Mouse (Mus musculus) MEL-GATA-1-ER (cell line): ENCODE results near the gene Rhbg.
A peak's percentile ranks its signal among the peaks of the same experiment; 100 is the strongest.

Experiments used
- DNase-seq: peaks from one replicate; pipeline ENCODE4 v3.0.0-alpha.2; 2012; ENCODE audit warnings: low read depth; ENCODE audit errors: extremely low read depth

Gene Rhbg

GRCm38 (mm10) chr3:88229526-88229925 lies 25.0 kb downstream of the Rhbg start:
- DNase-seq: no peak

GRCm38 (mm10) chr3:88228906-88229305 lies 25.6 kb downstream of the Rhbg start:
- DNase-seq: no peak

GRCm38 (mm10) chr3:88227976-88228375 lies 26.5 kb downstream of the Rhbg start:
- DNase-seq: no peak

- no peak for DNase-seq
Measured at GRCm38 (mm10) chr3:88227260-88227659, 27.2 kb downstream of the Rhbg start.

- no peak for DNase-seq
Measured at GRCm38 (mm10) chr3:88226101-88226845, 28.2 kb downstream of the Rhbg start.

- DNase-seq: no peak
Measured at GRCm38 (mm10) chr3:88224929-88225328, 29.6 kb downstream of the Rhbg start.

- DNase-seq: no peak
Measured at GRCm38 (mm10) chr3:88222446-88222845, 32.1 kb downstream of the Rhbg start.

GRCm38 (mm10) chr3:88221519-88222390 lies 32.8 kb downstream of the Rhbg start:
- DNase-seq: no peak

GRCm38 (mm10) chr3:88220842-88221241 lies 33.7 kb downstream of the Rhbg start:
- peak; percentile 57 for DNase-seq

GRCm38 (mm10) chr3:88219940-88220339 lies 34.6 kb downstream of the Rhbg start:
- DNase-seq: no peak

GRCm38 (mm10) chr3:88217679-88218078 lies 36.8 kb downstream of the Rhbg start:
- no peak for DNase-seq

GRCm38 (mm10) chr3:88216534-88217326 lies 37.8 kb downstream of the Rhbg start:
- no peak for DNase-seq

GRCm38 (mm10) chr3:88216116-88216515 lies 38.4 kb downstream of the Rhbg start:
- DNase-seq: no peak

GRCm38 (mm10) chr3:88215553-88216004 lies 38.9 kb downstream of the Rhbg start:
- DNase-seq: no peak

- no peak for DNase-seq
Measured at GRCm38 (mm10) chr3:88214971-88215552, 39.4 kb downstream of the Rhbg start.

- DNase-seq: no peak
Measured at GRCm38 (mm10) chr3:88214197-88214938, 40.1 kb downstream of the Rhbg start.

- DNase-seq: no peak
Measured at GRCm38 (mm10) chr3:88213019-88213418, 41.5 kb downstream of the Rhbg start.

- DNase-seq: no peak
Measured at GRCm38 (mm10) chr3:88212356-88212755, 42.2 kb downstream of the Rhbg start.

- no peak for DNase-seq
Measured at GRCm38 (mm10) chr3:88210918-88211317, 43.6 kb downstream of the Rhbg start.

GRCm38 (mm10) chr3:88210121-88210520 lies 44.4 kb downstream of the Rhbg start:
- no peak for DNase-seq

GRCm38 (mm10) chr3:88209306-88209705 lies 45.2 kb downstream of the Rhbg start:
- DNase-seq: no peak
